In genomic region chr5:113907786-113908567, GRCm38 (mm10) we compare ENCODE assay signal across 8 mouse cellular contexts. TPM values are rescaled to one million over a fixed set of nuclear protein-coding genes. Genes with fewer than 3 reads are reported as not detected.
DNase-seq lines count a peak whose midpoint lies in the region; ATAC-seq and TF ChIP-seq lines count a peak whose summit lies in the region.

No protein-coding gene starts in this region.

- H3K9me3 ChIP-seq in intestine, embryonic 14.5 days (ENCODE audit: control insufficient read depth, low read length): no peaks in the 10 kb centered on the region
- H3K9me3 ChIP-seq in limb, embryonic 14.5 days (ENCODE audit: control insufficient read depth, low read length): no peaks in the 10 kb centered on the region
- H3K9me3 ChIP-seq in midbrain, embryonic 14.5 days (ENCODE audit: control insufficient read depth, low read length): no peaks in the 10 kb centered on the region

- no peaks in the 10 kb centered on the region for H3K27me3 ChIP-seq in intestine, embryonic 14.5 days (replicated peaks; ENCODE audit: control insufficient read depth, insufficient read depth, low read length)
- H3K27me3 ChIP-seq in limb, embryonic 14.5 days (ENCODE audit: control insufficient read depth, insufficient read depth, low read length): no peaks in the 10 kb centered on the region
- no peaks in the 10 kb centered on the region for H3K27me3 ChIP-seq in midbrain, embryonic 14.5 days (ENCODE audit: control insufficient read depth, insufficient read depth, low read length)

- H3K4me2 ChIP-seq in intestine, embryonic 14.5 days (ENCODE audit: low read length): peak overlapping the region; percentile 75
- peak overlapping the region; percentile 69 for H3K4me2 ChIP-seq in limb, embryonic 14.5 days (replicated peaks; ENCODE audit: low read depth, low read length, severe bottlenecking)
- H3K4me2 ChIP-seq in midbrain, embryonic 14.5 days (ENCODE audit: low read length): peak overlapping the region; percentile 85

- H3K27ac ChIP-seq in cortical plate, adult 2 months (ENCODE audit: insufficient read depth, low read length): peak overlapping the region; percentile 91
- H3K27ac ChIP-seq in intestine, embryonic 14.5 days (ENCODE audit: low read depth): peak overlapping the region; percentile 96
- peak overlapping the region; percentile 82 for H3K27ac ChIP-seq in limb, embryonic 14.5 days (replicated peaks; ENCODE audit: low read depth, low read length)
- peak overlapping the region; percentile 96 for H3K27ac ChIP-seq in midbrain, embryonic 14.5 days (replicated peaks; ENCODE audit: low read depth, low read length)

- no peaks in the 10 kb centered on the region for H3K36me3 ChIP-seq in intestine, embryonic 14.5 days (ENCODE audit: control insufficient read depth, insufficient read depth, low read length)
- H3K36me3 ChIP-seq in limb, embryonic 14.5 days (ENCODE audit: control insufficient read depth, insufficient read depth, low read length): no peaks in the 10 kb centered on the region
- H3K36me3 ChIP-seq in midbrain, embryonic 14.5 days (ENCODE audit: control insufficient read depth, insufficient read depth, low read length): no peaks in the 10 kb centered on the region

- peak; percentile 69 for ATAC-seq in intestine, embryonic 14.5 days (replicated peaks; ENCODE audit: low FRiP score, low TSS enrichment, low read depth)
- peak; percentile 53 for ATAC-seq in limb, embryonic 14.5 days (ENCODE audit: low FRiP score, low read depth)
- ATAC-seq in midbrain, embryonic 14.5 days (ENCODE audit: low FRiP score, low TSS enrichment): peak; percentile 74

- TF ChIP-seq POLR2A in cortical plate, adult 2 months (IDR thresholded peaks at IDR 0.05; ENCODE audit: extremely low read depth, insufficient read depth, low read length): no peak
- no peak for TF ChIP-seq POLR2A in limb, embryonic 14.5 days (IDR thresholded peaks at IDR 0.05; ENCODE audit: borderline replicate concordance, extremely low read depth, insufficient read depth, insufficient read length)

- TF ChIP-seq CTCF in cortical plate, adult 2 months (IDR thresholded peaks at IDR 0.05; ENCODE audit: extremely low read depth, insufficient read depth, low read length): no peak

- peak overlapping the region; percentile 45 for H3K4me3 ChIP-seq in cortical plate, adult 2 months (ENCODE audit: insufficient read depth, low read length)
- H3K4me3 ChIP-seq in intestine, embryonic 14.5 days (ENCODE audit: low read depth, low read length): peak overlapping the region; percentile 81
- H3K4me3 ChIP-seq in limb, embryonic 14.5 days (replicated peaks; ENCODE audit: low read length): peak overlapping the region; percentile 92
- peak overlapping the region; percentile 97 for H3K4me3 ChIP-seq in midbrain, embryonic 14.5 days (replicated peaks; ENCODE audit: low read depth, low read length)

- DNase-seq in ovary, postnatal 36 days (ENCODE audit: low spot score): peak; percentile 56
- no peak for DNase-seq in ovary, adult 18-20 months (ENCODE audit: low spot score)
- peak; percentile 49 to 58 for DNase-seq in gastrocnemius, postnatal 36 days
- DNase-seq in intestine, embryonic 14.5 days (ENCODE audit: low spot score): peak; percentile 81
- DNase-seq in limb, embryonic 14.5 days (ENCODE audit: low spot score): no peak
- DNase-seq in midbrain, embryonic 14.5 days: peak; percentile 76
- DNase-seq in spleen, postnatal 36 days (ENCODE audit: low spot score in 2 of 2): peak; percentile 81 to 82

- H3K4me1 ChIP-seq in cortical plate, adult 2 months (ENCODE audit: control insufficient read depth, insufficient read depth, low read length): peaks cover 4% of the 10 kb centered on the region; the same call in 1 of the 2 replicates
- H3K4me1 ChIP-seq in intestine, embryonic 14.5 days (replicated peaks; ENCODE audit: control insufficient read depth, insufficient read depth, low read length): peaks cover 36% of the 10 kb centered on the region
- peaks cover 7% of the 10 kb centered on the region for H3K4me1 ChIP-seq in limb, embryonic 14.5 days (ENCODE audit: control insufficient read depth, insufficient read depth, low read length)
- H3K4me1 ChIP-seq in midbrain, embryonic 14.5 days (ENCODE audit: control insufficient read depth, insufficient read depth, low read length): peaks cover 35% of the 10 kb centered on the region

- intact Hi-C loops in gastrocnemius, postnatal 36 days (cut with DNase I): loop anchor here (5.0 kb wide), 2 partner anchors 36 to 51 kb away; no protein-coding TSS in a partner anchor

- WGBS in intestine, embryonic 14.5 days: under 1% methylated on average over 67 of the region's 69 CpGs
- WGBS in limb, embryonic 14.5 days: under 1% methylated on average over 50 of the region's 69 CpGs
- under 1% methylated on average over 69 of the region's 69 CpGs for WGBS in midbrain, embryonic 14.5 days

- peak overlapping the region; percentile 87 for H3K9ac ChIP-seq in intestine, embryonic 14.5 days (ENCODE audit: low read length)
- peak overlapping the region; percentile 78 for H3K9ac ChIP-seq in limb, embryonic 14.5 days (ENCODE audit: low read depth, low read length, severe bottlenecking)
- peak overlapping the region; percentile 98 for H3K9ac ChIP-seq in midbrain, embryonic 14.5 days (replicated peaks; ENCODE audit: low read length)

RNA-seq across cellular contexts. Expression of gene Coro1c, which starts 0.6 kb away (rescaled TPM):
- 66.1 and 70.5 TPM in 2 replicates for polyA plus RNA-seq in cortical plate, adult 2 months (2012; rRNA removed)
- total RNA-seq in gastrocnemius, postnatal 36 days (2021): 10 to 100 TPM; 10.6 to 14.4 TPM
- polyA plus RNA-seq in intestine, embryonic 14.5 days (2014; fragmentation: Nextera tagmentation; extraction: Ambion mirVana): 185 and 200 TPM in 2 replicates
- 63.8 and 68.9 TPM in 2 replicates for polyA plus RNA-seq in limb, embryonic 14.5 days (2012; rRNA removed)
- polyA plus RNA-seq in limb, embryonic 14.5 days (2014; fragmentation: Nextera tagmentation; extraction: Ambion mirVana): 92.4 and 96.9 TPM in 2 replicates
- 133 and 201 TPM in 2 replicates for polyA plus RNA-seq in midbrain, embryonic 14.5 days (2014; fragmentation: Nextera tagmentation; extraction: Ambion mirVana)

Comparison
In these comparisons a context has a peak if more than half of its experiments do, and no peak if none do; other contexts are left out.
1. DNase-seq: peak in ovary, postnatal 36 days (single experiment), gastrocnemius, postnatal 36 days (2 of 2), intestine, embryonic 14.5 days (single experiment), midbrain, embryonic 14.5 days (single experiment) and spleen, postnatal 36 days (2 of 2); none in ovary, adult 18-20 months (single experiment) and limb, embryonic 14.5 days (single experiment).
2. H3K4me3 ChIP-seq: peak in every context shown above with its lines; median percentile 97 in midbrain, embryonic 14.5 days; 92 in limb, embryonic 14.5 days; 81 in intestine, embryonic 14.5 days; 45 in cortical plate, adult 2 months.
3. Peak in every context shown above with its lines, with median percentiles within 50 percentile points of each other: H3K27ac ChIP-seq, ATAC-seq, H3K4me2 ChIP-seq and H3K9ac ChIP-seq.